In the genomic region with DNA sequence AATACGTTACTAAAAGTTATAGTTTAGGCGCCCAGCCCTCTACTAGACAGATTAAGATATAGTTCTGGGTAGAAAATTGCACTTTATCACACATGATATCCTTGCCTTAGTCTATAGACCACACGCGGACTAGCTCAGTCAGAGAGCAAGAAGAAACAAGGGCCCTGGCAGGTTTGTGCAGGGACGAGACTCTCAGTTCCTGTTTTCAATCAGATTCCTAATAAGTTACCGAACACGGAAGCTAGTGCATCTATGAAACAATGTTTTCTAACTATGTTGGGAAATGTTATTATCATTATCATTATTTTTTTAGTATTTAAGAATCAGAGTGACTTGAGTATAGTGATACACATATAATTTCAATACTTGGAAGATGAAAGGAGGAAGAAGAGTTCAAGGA, we compare ENCODE assay signal across 27 mouse cellular contexts.
"Had no signal": no experiment of that assay in that cellular context is flagged by ENCODE, and none has a peak within 500 bp of the region (broad histone marks: within the 10 kb centered on the region; RNA-seq: fewer than 3 reads in every experiment).

No protein-coding gene starts in this region.

- H3K27me3 ChIP-seq: embryonic facial prominence, embryonic 12.5 days; embryonic facial prominence, embryonic 13.5 days; embryonic facial prominence, embryonic 15.5 days; forebrain, embryonic 12.5 days; forebrain, embryonic 13.5 days; forebrain, embryonic 15.5 days had no signal

- H3K27ac ChIP-seq: embryonic facial prominence, embryonic 10.5 days; embryonic facial prominence, embryonic 12.5 days; embryonic facial prominence, embryonic 13.5 days; embryonic facial prominence, embryonic 15.5 days; forebrain, embryonic 10.5 days; forebrain, embryonic 12.5 days; forebrain, embryonic 13.5 days; forebrain, embryonic 15.5 days; gastrocnemius, adult 2 months; heart, adult 2 months had no signal

- H3K4me2 ChIP-seq: embryonic facial prominence, embryonic 12.5 days; embryonic facial prominence, embryonic 13.5 days; embryonic facial prominence, embryonic 15.5 days; forebrain, embryonic 12.5 days; forebrain, embryonic 13.5 days; forebrain, embryonic 15.5 days had no signal

- H3K4me3 ChIP-seq: embryonic facial prominence, embryonic 10.5 days; embryonic facial prominence, embryonic 12.5 days; embryonic facial prominence, embryonic 13.5 days; embryonic facial prominence, embryonic 15.5 days; erythroblast, embryonic 14.5 days; forebrain, embryonic 10.5 days; forebrain, embryonic 12.5 days; forebrain, embryonic 13.5 days; forebrain, embryonic 15.5 days; gastrocnemius, adult 2 months; heart, adult 2 months had no signal

- H3K9me3 ChIP-seq: embryonic facial prominence, embryonic 10.5 days; embryonic facial prominence, embryonic 12.5 days; embryonic facial prominence, embryonic 13.5 days; embryonic facial prominence, embryonic 15.5 days; forebrain, embryonic 10.5 days; forebrain, embryonic 12.5 days; forebrain, embryonic 13.5 days; forebrain, embryonic 15.5 days had no signal

- H3K9ac ChIP-seq: embryonic facial prominence, embryonic 12.5 days; embryonic facial prominence, embryonic 13.5 days; embryonic facial prominence, embryonic 15.5 days; forebrain, embryonic 12.5 days; forebrain, embryonic 13.5 days; forebrain, embryonic 15.5 days; forebrain, postnatal 0 days had no signal

- ATAC-seq: forebrain, embryonic 13.5 days; forebrain, embryonic 14.5 days; forebrain, embryonic 15.5 days; forebrain, embryonic 16.5 days; forebrain, postnatal 0 days had no signal

- H3K4me1 ChIP-seq: embryonic facial prominence, embryonic 10.5 days; embryonic facial prominence, embryonic 12.5 days; embryonic facial prominence, embryonic 13.5 days; embryonic facial prominence, embryonic 15.5 days; forebrain, embryonic 10.5 days had no signal

- DNase-seq: cerebellum, adult 8-10 months; cerebellum, adult 9-10 months; cerebellum, adult 9-11 months; cerebellum, postnatal 10 days; cerebellum, postnatal 14 days; cerebellum, postnatal 25 days; cerebellum, postnatal 36 days; embryo, embryonic 11 days; forebrain, postnatal 0 days; gastrocnemius, adult 2 months; gastrocnemius, postnatal 14 days; gastrocnemius, postnatal 25 days; gastrocnemius, postnatal 36 days; heart, adult 11 months; heart, adult 18-20 months; heart, adult 2 months had no signal

- H3K36me3 ChIP-seq: embryonic facial prominence, embryonic 10.5 days; embryonic facial prominence, embryonic 12.5 days; embryonic facial prominence, embryonic 13.5 days; embryonic facial prominence, embryonic 15.5 days; forebrain, embryonic 10.5 days; forebrain, embryonic 12.5 days; forebrain, embryonic 15.5 days had no signal
